20 mouse cellular contexts compared by ENCODE assay signal in the genomic region with DNA sequence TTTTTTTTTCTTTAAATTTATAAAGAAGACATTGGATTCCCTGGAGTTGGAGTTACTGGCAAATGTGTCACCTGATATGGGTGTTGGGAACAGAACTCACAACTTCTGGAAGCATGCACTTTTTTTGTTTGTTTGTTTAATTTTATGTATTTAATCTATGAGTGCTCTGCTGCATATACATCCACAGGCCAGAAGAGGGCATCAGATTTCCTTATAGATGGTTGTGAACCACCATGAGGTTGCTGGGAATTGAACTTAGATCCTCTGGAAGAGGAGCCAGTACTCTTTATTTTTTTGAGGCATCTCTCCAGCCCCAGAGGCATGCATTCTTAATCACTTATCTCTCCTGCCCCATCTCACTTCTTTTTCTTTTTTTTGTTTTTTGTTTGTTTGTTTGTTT. TPM values are rescaled to one million over a fixed set of nuclear protein-coding genes. Genes with fewer than 3 reads are reported as not detected.
DNase-seq lines count a peak whose midpoint lies in the region; ATAC-seq and TF ChIP-seq lines count a peak whose summit lies in the region.
"Had no signal": no experiment of that assay in that cellular context is flagged by ENCODE, and none has a peak within 500 bp of the region (broad histone marks: within the 10 kb centered on the region; RNA-seq: fewer than 3 reads in every experiment).

No protein-coding gene starts in this region.

- TF ChIP-seq CTCF in liver, postnatal 0 days (IDR thresholded peaks at IDR 0.05; ENCODE audit: low read depth) = peak; percentile 28; the same call in 1 of the 2 replicates

- no peaks in the 10 kb centered on the region for H3K4me1 ChIP-seq in embryonic facial prominence, embryonic 11.5 days (ENCODE audit: control insufficient read depth, insufficient read depth, low read length)
- H3K4me1 ChIP-seq in embryonic facial prominence, embryonic 10.5 days = peaks cover 10% of the 10 kb centered on the region
- H3K4me1 ChIP-seq in liver, postnatal 0 days (ENCODE audit: insufficient read depth) = peaks cover 4% of the 10 kb centered on the region; the same call in 1 of the 2 replicates
- H3K4me1 ChIP-seq in liver, embryonic 11.5 days (replicated peaks; ENCODE audit: control insufficient read depth, insufficient read depth, low read length) = peaks cover 8% of the 10 kb centered on the region

- no peak overlapping the region for H3K4me3 ChIP-seq in embryonic facial prominence, embryonic 11.5 days (ENCODE audit: low read depth, low read length)
- no peak overlapping the region for H3K4me3 ChIP-seq in embryonic facial prominence, embryonic 10.5 days
- no peak overlapping the region for H3K4me3 ChIP-seq in liver, postnatal 0 days (ENCODE audit: low read depth, low read length)
- no peak overlapping the region for H3K4me3 ChIP-seq in liver, embryonic 11.5 days (ENCODE audit: low read depth, low read length)
- H3K4me3 ChIP-seq: embryonic facial prominence, embryonic 12.5 days; forebrain, embryonic 15.5 days; heart, embryonic 15.5 days; hindbrain, embryonic 10.5 days; limb, embryonic 12.5 days; midbrain, embryonic 10.5 days; myocyte; neural tube, embryonic 15.5 days had no signal

- no peak for ATAC-seq in embryonic facial prominence, embryonic 11.5 days (replicated peaks; ENCODE audit: insufficient number of reproducible peaks, low FRiP score, low TSS enrichment, low read depth)
- no peak for ATAC-seq in liver, postnatal 0 days
- ATAC-seq in liver, embryonic 11.5 days (replicated peaks; ENCODE audit: low FRiP score) = no peak
- ATAC-seq: forebrain, embryonic 15.5 days had no signal

- H3K36me3 ChIP-seq in embryonic facial prominence, embryonic 11.5 days (replicated peaks; ENCODE audit: control insufficient read depth, insufficient read depth, low read depth, low read length) = no peaks in the 10 kb centered on the region; the same call in 1 of the 2 replicates
- H3K36me3 ChIP-seq in embryonic facial prominence, embryonic 10.5 days (replicated peaks) = peaks cover 67% of the 10 kb centered on the region
- peaks cover 29% of the 10 kb centered on the region for H3K36me3 ChIP-seq in liver, postnatal 0 days (replicated peaks; ENCODE audit: insufficient read depth, low read length)
- H3K36me3 ChIP-seq in liver, embryonic 11.5 days (ENCODE audit: control insufficient read depth, insufficient read depth, low read length) = peaks cover 20% of the 10 kb centered on the region

- H3K27ac ChIP-seq in embryonic facial prominence, embryonic 11.5 days (replicated peaks; ENCODE audit: low read depth, low read length) = no peak overlapping the region
- no peak overlapping the region for H3K27ac ChIP-seq in embryonic facial prominence, embryonic 10.5 days (replicated peaks)
- no peak overlapping the region for H3K27ac ChIP-seq in liver, postnatal 0 days (ENCODE audit: low read depth)
- H3K27ac ChIP-seq in liver, embryonic 11.5 days (ENCODE audit: low read depth, low read length) = no peak overlapping the region
- H3K27ac ChIP-seq: embryonic facial prominence, embryonic 12.5 days; forebrain, embryonic 15.5 days; heart, embryonic 15.5 days; hindbrain, embryonic 10.5 days; limb, embryonic 12.5 days; liver, embryonic 14.5 days; midbrain, embryonic 10.5 days; neural tube, embryonic 15.5 days had no signal

- no peaks in the 10 kb centered on the region for H3K9me3 ChIP-seq in embryonic facial prominence, embryonic 11.5 days (replicated peaks; ENCODE audit: control insufficient read depth, low read length)
- H3K9me3 ChIP-seq in embryonic facial prominence, embryonic 10.5 days = no peaks in the 10 kb centered on the region
- no peaks in the 10 kb centered on the region for H3K9me3 ChIP-seq in liver, postnatal 0 days (ENCODE audit: low read length)
- no peaks in the 10 kb centered on the region for H3K9me3 ChIP-seq in liver, embryonic 11.5 days (ENCODE audit: control insufficient read depth, low read length)
- H3K9me3 ChIP-seq: embryonic facial prominence, embryonic 12.5 days; forebrain, embryonic 15.5 days; heart, embryonic 15.5 days; hindbrain, embryonic 10.5 days; limb, embryonic 12.5 days; midbrain, embryonic 10.5 days; neural tube, embryonic 15.5 days had no signal

- peak; percentile 3 for DNase-seq in embryonic facial prominence, embryonic 11.5 days (ENCODE audit: low spot score)
- DNase-seq in embryonic facial prominence, embryonic 10.5 days (ENCODE audit: low spot score) = no peak
- DNase-seq in liver, postnatal 0 days = no peak
- no peak for DNase-seq in liver, embryonic 11.5 days (ENCODE audit: low spot score)
- DNase-seq in A20 (ENCODE audit: low read depth, low spot score) (peak; percentile 22), ZHBTc4 (ENCODE audit: low read depth, low spot score) (peak; percentile 55)
- no peak for DNase-seq in heart, adult 11 months
- no peak for DNase-seq in layer of hippocampus, postnatal 10 days (ENCODE audit: low spot score in 2 of 2)
- DNase-seq: cerebellum, postnatal 10 days; heart, adult 18-20 months; thymus, adult 2 months had no signal

- no peaks in the 10 kb centered on the region for H3K27me3 ChIP-seq in embryonic facial prominence, embryonic 11.5 days (ENCODE audit: control insufficient read depth, insufficient read depth, low read length)
- no peaks in the 10 kb centered on the region for H3K27me3 ChIP-seq in embryonic facial prominence, embryonic 10.5 days (replicated peaks; ENCODE audit: low read depth, poor library complexity, severe bottlenecking)
- no peaks in the 10 kb centered on the region for H3K27me3 ChIP-seq in liver, postnatal 0 days (ENCODE audit: insufficient read depth, low read length)
- no peaks in the 10 kb centered on the region for H3K27me3 ChIP-seq in liver, embryonic 11.5 days (replicated peaks; ENCODE audit: control insufficient read depth, insufficient read depth, low read length)
- H3K27me3 ChIP-seq: embryonic facial prominence, embryonic 12.5 days; forebrain, embryonic 15.5 days; heart, embryonic 15.5 days; limb, embryonic 12.5 days; neural tube, embryonic 15.5 days had no signal

- H3K9ac ChIP-seq in embryonic facial prominence, embryonic 11.5 days (replicated peaks; ENCODE audit: low read length) = no peak overlapping the region
- no peak overlapping the region for H3K9ac ChIP-seq in liver, postnatal 0 days (replicated peaks)
- no peak overlapping the region for H3K9ac ChIP-seq in liver, embryonic 11.5 days (ENCODE audit: low read depth, low read length)
- H3K9ac ChIP-seq: embryonic facial prominence, embryonic 12.5 days; forebrain, embryonic 15.5 days; heart, embryonic 15.5 days; limb, embryonic 12.5 days; liver, embryonic 14.5 days; neural tube, embryonic 15.5 days had no signal

- no peak overlapping the region for H3K4me2 ChIP-seq in embryonic facial prominence, embryonic 11.5 days (ENCODE audit: low read depth, low read length)
- no peak overlapping the region for H3K4me2 ChIP-seq in liver, postnatal 0 days (ENCODE audit: low read depth, low read length)
- no peak overlapping the region for H3K4me2 ChIP-seq in liver, embryonic 11.5 days
- H3K4me2 ChIP-seq: embryonic facial prominence, embryonic 12.5 days; forebrain, embryonic 15.5 days; heart, embryonic 15.5 days; limb, embryonic 12.5 days; neural tube, embryonic 15.5 days had no signal

- TF ChIP-seq EP300 in liver, postnatal 0 days (IDR thresholded peaks at IDR 0.05; ENCODE audit: low read depth) = no peak

RNA-seq across cellular contexts. Expression of a gene that starts 4.9 kb away (rescaled TPM):
- polyA plus RNA-seq in embryonic facial prominence, embryonic 11.5 days (2014; fragmentation: Nextera tagmentation; extraction: Ambion mirVana) = 9.5 and 10.2 TPM in 2 replicates
- 19.8 and 22.3 TPM in 2 replicates for polyA plus RNA-seq in embryonic facial prominence, embryonic 10.5 days (2016; fragmentation: Nextera tagmentation; extraction: Ambion mirVana)
- polyA plus RNA-seq in liver, postnatal 0 days (2015; fragmentation: Nextera tagmentation; extraction: Ambion mirVana) = 1.1 and 1.5 TPM in 2 replicates
- 10.8 and 13.9 TPM in 2 replicates for polyA plus RNA-seq in liver, embryonic 11.5 days (2014; fragmentation: Nextera tagmentation; extraction: Ambion mirVana)
- total RNA-seq in layer of hippocampus, postnatal 10 days (2021) = 1 to 10 TPM; 3.1 to 4.2 TPM

RNA-seq across cellular contexts. Expression of a gene that starts 5.1 kb away (rescaled TPM):
- 83.3 and 86.7 TPM in 2 replicates for polyA plus RNA-seq in embryonic facial prominence, embryonic 11.5 days (2014; fragmentation: Nextera tagmentation; extraction: Ambion mirVana)
- 74.3 and 82.6 TPM in 2 replicates for polyA plus RNA-seq in embryonic facial prominence, embryonic 10.5 days (2016; fragmentation: Nextera tagmentation; extraction: Ambion mirVana)
- polyA plus RNA-seq in liver, postnatal 0 days (2015; fragmentation: Nextera tagmentation; extraction: Ambion mirVana) = 19.3 and 20.5 TPM in 2 replicates
- 69.7 and 70.0 TPM in 2 replicates for polyA plus RNA-seq in liver, embryonic 11.5 days (2014; fragmentation: Nextera tagmentation; extraction: Ambion mirVana)
- total RNA-seq in layer of hippocampus, postnatal 10 days (2021) = 10 to 100 TPM; 18.4 to 20.9 TPM

RNA-seq across cellular contexts. Expression of a gene that starts 59.1 kb away (rescaled TPM):
- polyA plus RNA-seq in embryonic facial prominence, embryonic 11.5 days (2014; fragmentation: Nextera tagmentation; extraction: Ambion mirVana) = 26.1 and 33.1 TPM in 2 replicates
- polyA plus RNA-seq in embryonic facial prominence, embryonic 10.5 days (2016; fragmentation: Nextera tagmentation; extraction: Ambion mirVana) = 32.2 and 35.7 TPM in 2 replicates
- 4.7 and 5.1 TPM in 2 replicates for polyA plus RNA-seq in liver, postnatal 0 days (2015; fragmentation: Nextera tagmentation; extraction: Ambion mirVana)
- polyA plus RNA-seq in liver, embryonic 11.5 days (2014; fragmentation: Nextera tagmentation; extraction: Ambion mirVana) = 17.3 and 19.7 TPM in 2 replicates
- 100 to 1,000 TPM; 884 to 907 TPM for total RNA-seq in layer of hippocampus, postnatal 10 days (2021)

Comparison
In these comparisons a context has a peak if more than half of its experiments do, and no peak if none do; other contexts are left out.
1. DNase-seq: peak in embryonic facial prominence, embryonic 11.5 days (single experiment), A20 (single experiment) and ZHBTc4 (single experiment); none in embryonic facial prominence, embryonic 10.5 days (single experiment), liver, postnatal 0 days (single experiment), liver, embryonic 11.5 days (single experiment), heart, adult 11 months (single experiment) and layer of hippocampus, postnatal 10 days (0 of 2).